Mouse (Mus musculus): ENCODE results near the gene Dhx30. TPM values are rescaled to one million over a fixed set of nuclear protein-coding genes. Genes with fewer than 3 reads are reported as not detected.
"Not testable (repeated sequence)": the region's sequence is repeated elsewhere in the genome, so short reads cannot be mapped to it uniquely, and the experiment has no call there.

Gene Dhx30
- polyA plus RNA-seq, 1 experiment from 2014 or later, result 102 TPM

DNA sequence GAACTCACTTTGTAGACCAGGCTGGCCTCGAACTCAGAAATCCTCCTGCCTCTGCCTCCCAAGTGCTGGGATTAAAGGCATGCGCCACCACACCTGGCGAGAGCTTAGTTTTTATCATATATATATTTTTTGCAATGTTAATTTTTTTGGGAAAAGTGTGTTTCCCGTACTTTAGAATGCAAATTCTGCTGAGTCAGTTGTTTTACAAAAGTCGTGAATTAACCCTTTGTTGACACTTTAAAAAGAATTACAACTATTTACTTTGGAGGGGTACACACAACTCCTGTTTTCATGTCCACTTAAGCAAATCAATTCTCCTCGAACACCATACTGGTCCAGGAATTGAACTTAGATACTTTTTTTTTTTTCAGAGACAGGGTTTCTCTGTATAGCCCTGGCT is 15.3 kb upstream of the Dhx30 start:
- H3K9me3 ChIP-seq (replicated peaks; ENCODE audit: control insufficient read depth, low read length), result no peaks in the 10 kb centered on the region
- peaks cover 14% of the 10 kb centered on the region; the same call in 1 of the 2 replicates for H3K36me3 ChIP-seq (ENCODE audit: control insufficient read depth, insufficient read depth, low read length)
- 46% methylated on average over 6 of the region's 6 CpGs for whole genome bisulfite sequencing
- no peak overlapping the region for H3K27ac ChIP-seq (ENCODE audit: low read length)
- H3K27me3 ChIP-seq (ENCODE audit: control insufficient read depth, insufficient read depth, low read length), result no peaks in the 10 kb centered on the region
- H3K4me2 ChIP-seq (ENCODE audit: low read depth, low read length), result peak overlapping the region; percentile 78
- H3K9ac ChIP-seq (ENCODE audit: low read length), result peak overlapping the region; percentile 98; the same call in 1 of the 2 replicates
- no peak for ATAC-seq (ENCODE audit: insufficient read depth, low FRiP score)
- H3K4me1 ChIP-seq (ENCODE audit: control insufficient read depth, insufficient read depth, low read length), result peaks cover 15% of the 10 kb centered on the region
- peak overlapping the region; percentile 77 for H3K4me3 ChIP-seq (replicated peaks; ENCODE audit: low read length)

DNA sequence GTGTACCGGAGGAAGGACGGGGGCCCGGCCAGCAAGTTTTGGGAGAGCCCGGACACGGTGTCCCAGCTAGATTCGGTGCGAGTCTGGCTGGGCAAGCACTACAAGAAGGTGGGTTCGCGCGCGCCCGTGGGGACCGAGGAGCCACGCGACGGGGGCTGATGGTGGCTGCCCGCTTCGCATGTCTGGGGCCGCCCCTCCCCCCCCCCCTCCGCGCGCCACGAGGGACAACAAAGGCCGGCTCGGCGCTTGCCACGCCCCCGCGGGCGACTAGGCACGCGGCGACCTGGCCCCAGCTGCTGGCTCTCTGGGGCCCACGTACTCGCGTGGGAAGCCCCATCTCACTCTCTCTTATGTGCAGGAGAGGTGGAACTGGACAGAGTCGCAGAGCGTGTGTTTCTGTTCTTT is 14.6 kb upstream of the Dhx30 start:
- peak overlapping the region; percentile 78 for H3K4me2 ChIP-seq (ENCODE audit: low read depth, low read length)
- H3K27ac ChIP-seq (ENCODE audit: low read length), result peak overlapping the region; percentile 93
- peak overlapping the region; percentile 98 for H3K9ac ChIP-seq (ENCODE audit: low read length)
- H3K36me3 ChIP-seq (ENCODE audit: control insufficient read depth, insufficient read depth, low read length), result 0 out of 2 replicates have a peak, but pooled peaks cover 11% of the 10 kb centered on the region
- no peaks in the 10 kb centered on the region for H3K27me3 ChIP-seq (ENCODE audit: control insufficient read depth, insufficient read depth, low read length)
- H3K4me1 ChIP-seq (ENCODE audit: control insufficient read depth, insufficient read depth, low read length), result peaks cover 15% of the 10 kb centered on the region
- ATAC-seq (ENCODE audit: insufficient read depth, low FRiP score), result peak; percentile 59
- peak overlapping the region; percentile 77 for H3K4me3 ChIP-seq (replicated peaks; ENCODE audit: low read length)
- WGBS, result under 1% methylated on average over 28 of the region's 38 CpGs
- H3K9me3 ChIP-seq (replicated peaks; ENCODE audit: control insufficient read depth, low read length), result no peaks in the 10 kb centered on the region

DNA sequence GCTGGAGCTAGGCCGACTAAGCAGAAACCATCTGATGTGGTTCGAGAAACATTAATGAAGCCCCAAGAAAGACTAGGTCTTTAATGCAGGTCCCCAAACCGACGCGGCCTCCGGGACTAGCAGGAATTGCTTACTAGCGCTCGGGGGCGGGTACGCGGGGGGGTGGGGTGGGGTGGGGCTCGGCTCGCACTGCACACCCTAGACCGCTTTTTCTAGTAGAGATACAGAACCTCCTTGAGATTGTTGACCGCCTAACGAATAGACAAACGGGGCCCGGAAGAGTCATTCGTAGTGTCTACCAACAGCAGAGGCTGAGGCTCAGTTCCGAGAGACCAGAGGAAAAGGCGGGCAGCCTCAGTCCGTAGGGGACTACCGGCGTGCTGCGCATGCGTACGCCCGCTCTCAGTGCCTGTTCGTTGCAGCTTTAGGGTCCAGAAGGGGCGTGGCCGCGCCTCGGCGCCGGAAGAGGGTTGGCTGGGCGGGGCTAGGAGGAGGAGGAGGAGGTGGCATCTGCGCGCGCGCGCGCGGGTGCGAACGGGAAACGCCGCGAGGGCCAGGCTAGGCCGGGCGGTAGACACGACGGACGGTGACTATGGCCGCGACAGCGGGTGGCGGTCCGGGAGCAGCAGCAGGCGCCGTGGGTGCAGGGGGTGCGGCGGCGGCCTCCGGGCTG is 14.0 kb upstream of the Dhx30 start:
- H3K4me3 ChIP-seq (replicated peaks; ENCODE audit: low read length), result peak overlapping the region; percentile 77
- ATAC-seq (ENCODE audit: insufficient read depth, low FRiP score), result peak; percentile 99
- H3K4me2 ChIP-seq (ENCODE audit: low read depth, low read length), result peak overlapping the region; percentile 78
- peak overlapping the region; percentile 93 for H3K27ac ChIP-seq (ENCODE audit: low read length)
- 0 out of 2 replicates have a peak, but pooled peaks cover 9% of the 10 kb centered on the region for H3K36me3 ChIP-seq (ENCODE audit: control insufficient read depth, insufficient read depth, low read length)
- no peaks in the 10 kb centered on the region for H3K27me3 ChIP-seq (ENCODE audit: control insufficient read depth, insufficient read depth, low read length)
- peaks cover 15% of the 10 kb centered on the region for H3K4me1 ChIP-seq (ENCODE audit: control insufficient read depth, insufficient read depth, low read length)
- H3K9me3 ChIP-seq (replicated peaks; ENCODE audit: control insufficient read depth, low read length), result no peaks in the 10 kb centered on the region
- H3K9ac ChIP-seq (ENCODE audit: low read length), result peak overlapping the region; percentile 98
- WGBS, result under 1% methylated on average over 61 of the region's 64 CpGs

DNA sequence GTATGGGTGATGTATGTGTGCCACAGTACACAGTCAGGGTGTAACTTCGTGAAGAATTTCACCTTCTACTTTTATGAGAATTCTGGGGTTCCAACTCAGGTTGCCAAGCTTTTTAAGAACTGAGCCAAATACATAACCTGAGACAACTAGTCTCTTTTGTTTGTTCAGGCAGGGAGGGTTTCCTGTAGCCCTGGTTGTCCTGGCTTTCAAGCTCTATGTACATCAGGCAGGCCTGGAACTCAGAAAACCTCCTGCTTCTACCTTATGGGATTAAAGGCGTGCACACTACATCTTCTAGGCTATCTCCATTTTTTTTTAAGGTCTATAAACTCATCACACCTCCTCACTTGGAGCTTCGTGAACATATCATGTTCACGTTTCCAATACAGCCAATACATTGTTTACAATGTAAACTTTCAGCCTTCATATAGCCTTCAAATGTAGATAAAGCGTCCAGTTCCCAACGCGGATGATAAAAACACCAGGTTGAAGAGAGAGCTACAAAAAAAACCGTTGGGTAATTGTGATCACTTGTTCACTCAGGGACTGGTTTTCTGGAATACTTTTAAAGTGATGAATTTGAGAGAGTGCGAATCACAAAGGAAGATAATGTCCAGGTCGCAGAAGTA is 13.4 kb upstream of the Dhx30 start:
- peak overlapping the region; percentile 98 for H3K9ac ChIP-seq (ENCODE audit: low read length)
- no peaks in the 10 kb centered on the region for H3K27me3 ChIP-seq (ENCODE audit: control insufficient read depth, insufficient read depth, low read length)
- H3K27ac ChIP-seq (ENCODE audit: low read length), result peak overlapping the region; percentile 93
- peaks cover 15% of the 10 kb centered on the region for H3K4me1 ChIP-seq (ENCODE audit: control insufficient read depth, insufficient read depth, low read length)
- no peaks in the 10 kb centered on the region for H3K9me3 ChIP-seq (replicated peaks; ENCODE audit: control insufficient read depth, low read length)
- peak overlapping the region; percentile 78 for H3K4me2 ChIP-seq (ENCODE audit: low read depth, low read length)
- 0 out of 2 replicates have a peak, but pooled peaks cover 3% of the 10 kb centered on the region for H3K36me3 ChIP-seq (ENCODE audit: control insufficient read depth, insufficient read depth, low read length)
- 11% methylated on average over 10 of the region's 10 CpGs for WGBS
- no peak for ATAC-seq (ENCODE audit: insufficient read depth, low FRiP score)
- peak overlapping the region; percentile 77 for H3K4me3 ChIP-seq (replicated peaks; ENCODE audit: low read length)

DNA sequence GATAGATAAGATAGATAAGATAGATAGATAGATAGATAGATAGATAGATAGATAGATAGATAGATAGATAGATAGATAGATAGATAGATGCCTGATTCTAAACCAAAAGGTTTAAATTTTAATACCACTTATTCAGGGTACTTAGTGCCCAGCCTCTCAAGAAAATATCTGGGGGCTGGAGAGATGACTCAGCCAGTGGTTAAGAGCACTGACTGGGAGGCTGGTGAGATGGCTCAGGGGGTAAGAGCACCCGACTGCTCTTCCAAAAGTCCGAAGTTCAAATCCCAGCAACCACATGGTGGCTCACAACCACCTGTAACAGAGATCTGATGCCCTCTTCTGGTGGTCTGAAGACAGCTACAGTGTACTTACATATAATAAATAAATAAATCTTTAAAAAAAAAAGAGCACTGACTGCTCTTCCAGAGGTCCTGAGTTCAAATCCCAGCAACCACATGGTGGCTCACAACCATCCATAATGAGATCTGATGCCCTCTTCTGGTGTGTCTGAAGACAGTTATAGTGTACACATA is 6.4 kb upstream of the Dhx30 start:
- not testable (repeated sequence) for H3K4me3 ChIP-seq (replicated peaks; ENCODE audit: low read length); H3K36me3 ChIP-seq (ENCODE audit: control insufficient read depth, insufficient read depth, low read length); H3K4me2 ChIP-seq (ENCODE audit: low read depth, low read length); H3K9me3 ChIP-seq (replicated peaks; ENCODE audit: control insufficient read depth, low read length); H3K4me1 ChIP-seq (ENCODE audit: control insufficient read depth, insufficient read depth, low read length); H3K27ac ChIP-seq (ENCODE audit: low read length); H3K27me3 ChIP-seq (ENCODE audit: control insufficient read depth, insufficient read depth, low read length); ATAC-seq (ENCODE audit: insufficient read depth, low FRiP score); H3K9ac ChIP-seq (ENCODE audit: low read length)
- WGBS, result 38% methylated on average over 2 of the region's 2 CpGs

DNA sequence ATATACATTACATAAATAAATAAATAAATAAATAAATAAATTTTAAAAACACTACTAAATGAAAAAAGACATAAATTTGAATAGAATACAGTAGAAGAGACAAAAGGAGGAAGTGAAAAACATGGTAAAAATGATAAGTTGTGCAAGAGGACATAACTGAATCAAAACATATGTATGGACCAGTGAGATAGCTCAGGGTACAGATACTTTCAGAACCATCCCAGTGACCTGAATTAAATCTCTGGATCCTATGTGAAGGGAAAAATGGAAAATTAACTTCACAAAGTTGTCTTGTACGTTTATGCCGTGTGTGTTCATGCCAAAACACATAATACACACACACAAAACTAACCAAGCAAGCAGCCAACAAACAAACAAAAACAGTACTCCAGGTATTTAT is 5.7 kb upstream of the Dhx30 start:
- WGBS, result 83% methylated on average over 2 of the region's 2 CpGs
- ATAC-seq (ENCODE audit: insufficient read depth, low FRiP score), result no peak
- peaks cover 4% of the 10 kb centered on the region for H3K4me1 ChIP-seq (ENCODE audit: control insufficient read depth, insufficient read depth, low read length)
- H3K27me3 ChIP-seq (ENCODE audit: control insufficient read depth, insufficient read depth, low read length), result no peaks in the 10 kb centered on the region
- no peaks in the 10 kb centered on the region for H3K36me3 ChIP-seq (ENCODE audit: control insufficient read depth, insufficient read depth, low read length)
- no peak overlapping the region for H3K4me3 ChIP-seq (replicated peaks; ENCODE audit: low read length)
- no peaks in the 10 kb centered on the region for H3K9me3 ChIP-seq (replicated peaks; ENCODE audit: control insufficient read depth, low read length)
- no peak overlapping the region for H3K9ac ChIP-seq (ENCODE audit: low read length)
- no peak overlapping the region for H3K4me2 ChIP-seq (ENCODE audit: low read depth, low read length)
- H3K27ac ChIP-seq (ENCODE audit: low read length), result no peak overlapping the region

DNA sequence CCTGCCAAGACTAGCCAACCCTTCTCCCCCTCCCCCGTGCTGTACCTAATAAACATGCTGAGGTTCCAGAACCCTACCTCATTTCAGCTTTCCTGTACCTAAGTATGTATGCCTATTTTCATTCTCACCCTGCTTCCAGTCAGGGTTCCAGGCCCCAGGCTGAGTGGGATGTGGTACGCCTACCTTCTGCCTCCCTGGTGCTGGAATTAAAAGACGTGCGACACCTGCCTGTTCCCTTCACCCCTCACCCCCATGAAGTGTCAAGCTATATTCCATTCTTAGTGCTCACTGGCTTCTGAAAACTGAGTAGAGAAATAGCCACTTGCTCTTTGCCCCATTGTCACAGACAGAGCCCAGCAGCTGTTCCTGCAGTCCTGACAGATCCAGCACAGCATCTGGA is 3.8 kb upstream of the Dhx30 start:
- Histone ChIP-seq H3K4me1 (ENCODE audit: control insufficient read depth, insufficient read depth, low read length) (peaks cover 6% of the 10 kb centered on the region), H3K4me2 (ENCODE audit: low read depth, low read length) (no peak overlapping the region), H3K9me3 (replicated peaks; ENCODE audit: control insufficient read depth, low read length) (no peaks in the 10 kb centered on the region), H3K27ac (ENCODE audit: low read length) (no peak overlapping the region), H3K9ac (ENCODE audit: low read length) (no peak overlapping the region), H3K27me3 (ENCODE audit: control insufficient read depth, insufficient read depth, low read length) (no peaks in the 10 kb centered on the region), H3K4me3 (replicated peaks; ENCODE audit: low read length) (no peak overlapping the region), H3K36me3 (ENCODE audit: control insufficient read depth, insufficient read depth, low read length) (no peaks in the 10 kb centered on the region)
- 78% methylated on average over 4 of the region's 4 CpGs for WGBS
- ATAC-seq (ENCODE audit: insufficient read depth, low FRiP score), result no peak

DNA sequence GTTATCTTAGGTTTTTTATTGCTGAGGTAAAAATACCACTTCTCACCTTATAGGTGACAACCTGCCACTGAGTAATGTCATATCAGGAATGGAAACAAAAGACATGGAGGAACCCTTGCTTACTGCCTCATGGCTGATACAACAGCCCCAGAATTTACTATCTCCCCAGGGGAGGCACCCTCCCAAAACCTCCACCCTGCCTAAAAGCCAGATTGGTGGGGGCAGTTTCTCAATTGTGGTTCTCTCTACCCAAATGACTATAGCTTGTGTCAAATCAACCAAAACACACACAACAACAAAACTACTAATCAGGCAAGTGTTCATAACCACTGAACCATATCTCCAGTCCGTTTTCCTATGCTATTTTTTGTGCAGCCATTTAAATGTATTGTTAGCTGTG is 619 bp upstream of the Dhx30 start:
- Histone ChIP-seq H3K4me3 (replicated peaks; ENCODE audit: low read length) (peak overlapping the region; percentile 72), H3K4me2 (ENCODE audit: low read depth, low read length) (peak overlapping the region; percentile 76), H3K4me1 (ENCODE audit: control insufficient read depth, insufficient read depth, low read length) (peaks cover 6% of the 10 kb centered on the region), H3K27ac (ENCODE audit: low read length) (no peak overlapping the region), H3K36me3 (ENCODE audit: control insufficient read depth, insufficient read depth, low read length) (no peaks in the 10 kb centered on the region), H3K9me3 (replicated peaks; ENCODE audit: control insufficient read depth, low read length) (no peaks in the 10 kb centered on the region), H3K9ac (ENCODE audit: low read length) (peak overlapping the region; percentile 84), H3K27me3 (ENCODE audit: control insufficient read depth, insufficient read depth, low read length) (no peaks in the 10 kb centered on the region)
- no peak for ATAC-seq (ENCODE audit: insufficient read depth, low FRiP score)
- WGBS, result 60% methylated on average over 1 of the region's 1 CpGs
